Mouse (Mus musculus): Measurements from ENCODE around the gene Diaph2. TPM values are rescaled to one million over a fixed set of nuclear protein-coding genes. Genes with fewer than 3 reads are reported as not detected.

Diaph2 gene
- total and polyA plus RNA-seq, 2 experiments from 2014 or later, result 4.8 to 9.5 TPM

DNA sequence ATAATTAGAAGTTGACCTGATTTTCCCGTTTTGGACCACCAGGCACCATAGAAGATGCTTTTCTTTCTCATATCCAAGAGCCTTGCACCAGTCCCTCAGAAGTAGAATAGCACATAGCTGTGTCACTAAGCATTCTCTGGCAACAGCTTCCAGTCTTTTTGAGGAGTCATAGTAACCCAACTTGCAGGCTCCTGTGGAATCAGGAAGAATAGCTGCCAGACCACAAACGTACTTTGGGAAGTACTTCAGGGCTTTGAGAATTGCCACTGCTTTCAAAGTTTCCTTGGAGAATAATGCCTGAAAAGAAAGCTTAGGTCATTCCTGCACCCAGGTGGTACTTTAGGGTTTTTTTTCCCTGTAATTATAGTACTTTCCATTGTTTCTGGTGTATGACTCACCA lies 723.6 kb downstream of the Diaph2 start:
- Histone ChIP-seq H3K4me2 (ENCODE audit: low read depth, low read length) (no peak overlapping the region), H3K27me3 (ENCODE audit: control insufficient read depth, insufficient read depth, low read length) (no peaks in the 10 kb centered on the region), H3K27ac (ENCODE audit: low read depth) (no peak overlapping the region), H3K4me3 (ENCODE audit: low read depth, low read length) (no peak overlapping the region), H3K9me3 (replicated peaks; ENCODE audit: control insufficient read depth, low read length) (no peaks in the 10 kb centered on the region), H3K4me1 (ENCODE audit: control insufficient read depth, insufficient read depth) (no peaks in the 10 kb centered on the region), H3K9ac (replicated peaks; ENCODE audit: low read depth, low read length) (no peak overlapping the region), H3K36me3 (replicated peaks; ENCODE audit: control insufficient read depth, insufficient read depth, low read length) (no peaks in the 10 kb centered on the region)
- no peak for DNase-seq (ENCODE audit: low spot score)
- no peak for ATAC-seq (ENCODE audit: insufficient read depth, low read depth)
- TF ChIP-seq EP300 (IDR thresholded peaks at IDR 0.05; ENCODE audit: low read depth) (no peak), CTCF (IDR thresholded peaks at IDR 0.05; ENCODE audit: low read depth) (no peak)
- WGBS, result 46% methylated on average over 2 of the region's 2 CpGs

DNA sequence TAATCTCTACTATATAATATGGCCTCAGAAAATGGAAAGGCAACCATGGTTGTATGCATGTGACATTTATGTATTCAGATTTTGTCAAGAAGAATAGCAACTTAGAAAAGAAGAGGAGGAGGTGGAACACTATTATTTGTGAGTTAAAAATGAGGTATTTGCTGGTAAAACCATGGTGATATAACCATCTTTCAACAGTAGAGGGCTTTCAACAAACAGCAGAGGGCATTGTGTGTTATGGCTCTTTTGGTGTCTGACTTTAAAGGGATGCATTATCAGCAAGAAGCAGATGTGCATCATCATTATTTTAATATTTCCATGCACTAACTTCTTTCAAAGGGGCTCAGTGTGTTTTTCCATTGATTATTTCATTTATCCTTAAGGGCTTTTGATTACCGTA lies 731.3 kb downstream of the Diaph2 start:
- H3K9me3 ChIP-seq (replicated peaks; ENCODE audit: control insufficient read depth, low read length), result no peaks in the 10 kb centered on the region
- H3K27me3 ChIP-seq (ENCODE audit: control insufficient read depth, insufficient read depth, low read length), result no peaks in the 10 kb centered on the region
- no peak overlapping the region for H3K4me2 ChIP-seq (ENCODE audit: low read depth, low read length)
- no peak for DNase-seq (ENCODE audit: low spot score)
- H3K27ac ChIP-seq (ENCODE audit: low read depth), result no peak overlapping the region
- no peak overlapping the region for H3K9ac ChIP-seq (replicated peaks; ENCODE audit: low read depth, low read length)
- 97% methylated on average over 1 of the region's 1 CpGs for WGBS
- TF ChIP-seq EP300 (IDR thresholded peaks at IDR 0.05; ENCODE audit: low read depth), result no peak
- no peak for TF ChIP-seq CTCF (IDR thresholded peaks at IDR 0.05; ENCODE audit: low read depth)
- H3K4me3 ChIP-seq (ENCODE audit: low read depth, low read length), result no peak overlapping the region
- ATAC-seq (ENCODE audit: insufficient read depth, low read depth), result no peak
- H3K36me3 ChIP-seq (replicated peaks; ENCODE audit: control insufficient read depth, insufficient read depth, low read length), result no peaks in the 10 kb centered on the region
- H3K4me1 ChIP-seq (ENCODE audit: control insufficient read depth, insufficient read depth), result no peaks in the 10 kb centered on the region

DNA sequence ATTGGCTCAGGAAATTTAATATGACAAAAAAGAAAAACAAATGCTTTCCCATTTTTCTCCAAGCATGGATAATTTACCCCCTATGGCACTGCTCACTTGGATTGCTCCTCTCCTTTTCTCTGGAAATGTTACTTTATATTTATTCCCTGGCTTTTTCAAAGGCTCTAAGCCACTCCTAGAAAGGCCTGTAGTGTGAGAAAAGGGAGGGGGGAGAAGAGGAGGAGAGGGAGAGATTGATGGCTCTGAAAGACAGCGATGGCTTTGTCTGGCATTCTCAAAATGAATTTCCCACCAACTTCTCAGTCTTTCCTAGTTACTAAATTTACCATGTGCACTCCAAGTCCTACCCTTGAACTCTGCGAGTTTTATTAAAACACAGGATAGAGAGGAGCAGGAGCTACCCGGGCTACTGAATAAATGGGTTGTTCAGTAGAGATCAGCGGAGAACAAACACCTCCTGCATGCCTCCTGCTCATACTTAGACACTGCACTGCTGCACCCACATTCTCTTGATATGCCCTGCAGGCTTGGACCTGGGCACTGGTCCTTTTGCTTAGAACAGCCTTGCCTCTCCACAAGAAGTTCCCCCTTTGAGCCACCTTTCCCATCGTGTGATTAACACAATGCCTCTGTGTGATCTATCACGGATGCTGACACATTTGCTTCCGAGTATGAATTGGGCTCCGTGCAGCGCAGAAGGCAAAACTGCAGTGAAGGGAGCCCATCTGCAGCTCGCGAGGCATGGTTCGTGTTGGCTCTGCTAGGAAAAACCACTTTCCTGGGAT lies 753.3 kb downstream of the Diaph2 start:
- Histone ChIP-seq H3K4me3 (ENCODE audit: low read depth, low read length) (no peak overlapping the region), H3K27me3 (ENCODE audit: control insufficient read depth, insufficient read depth, low read length) (no peaks in the 10 kb centered on the region), H3K36me3 (replicated peaks; ENCODE audit: control insufficient read depth, insufficient read depth, low read length) (no peaks in the 10 kb centered on the region), H3K4me2 (ENCODE audit: low read depth, low read length) (no peak overlapping the region), H3K9me3 (replicated peaks; ENCODE audit: control insufficient read depth, low read length) (no peaks in the 10 kb centered on the region), H3K9ac (replicated peaks; ENCODE audit: low read depth, low read length) (no peak overlapping the region), H3K27ac (ENCODE audit: low read depth) (no peak overlapping the region), H3K4me1 (ENCODE audit: control insufficient read depth, insufficient read depth) (no peaks in the 10 kb centered on the region)
- WGBS, result 69% methylated on average over 12 of the region's 12 CpGs
- DNase-seq (ENCODE audit: low spot score) (no peak), ATAC-seq (ENCODE audit: insufficient read depth, low read depth) (no peak)
- TF ChIP-seq EP300 (IDR thresholded peaks at IDR 0.05; ENCODE audit: low read depth) (no peak), CTCF (IDR thresholded peaks at IDR 0.05; ENCODE audit: low read depth) (no peak)

- no peak for TF ChIP-seq CTCF (IDR thresholded peaks at IDR 0.05; ENCODE audit: low read depth)
- no peak for TF ChIP-seq EP300 (IDR thresholded peaks at IDR 0.05; ENCODE audit: low read depth)
- no peak for ATAC-seq (ENCODE audit: insufficient read depth, low read depth)
- 57% methylated on average over 3 of the region's 3 CpGs for WGBS
- no peaks in the 10 kb centered on the region for H3K36me3 ChIP-seq (replicated peaks; ENCODE audit: control insufficient read depth, insufficient read depth, low read length)
- no peak for DNase-seq (ENCODE audit: low spot score)
- H3K4me3 ChIP-seq (ENCODE audit: low read depth, low read length), result no peak overlapping the region
- H3K27ac ChIP-seq (ENCODE audit: low read depth), result no peak overlapping the region
- H3K4me1 ChIP-seq (ENCODE audit: control insufficient read depth, insufficient read depth), result no peaks in the 10 kb centered on the region
- H3K27me3 ChIP-seq (ENCODE audit: control insufficient read depth, insufficient read depth, low read length), result no peaks in the 10 kb centered on the region
- no peak overlapping the region for H3K9ac ChIP-seq (replicated peaks; ENCODE audit: low read depth, low read length)
- H3K4me2 ChIP-seq (ENCODE audit: low read depth, low read length), result no peak overlapping the region
- no peaks in the 10 kb centered on the region for H3K9me3 ChIP-seq (replicated peaks; ENCODE audit: control insufficient read depth, low read length)
Observed at GRCm38 (mm10) chrX:130503465-130503860, 753.9 kb downstream of the Diaph2 start.

DNA sequence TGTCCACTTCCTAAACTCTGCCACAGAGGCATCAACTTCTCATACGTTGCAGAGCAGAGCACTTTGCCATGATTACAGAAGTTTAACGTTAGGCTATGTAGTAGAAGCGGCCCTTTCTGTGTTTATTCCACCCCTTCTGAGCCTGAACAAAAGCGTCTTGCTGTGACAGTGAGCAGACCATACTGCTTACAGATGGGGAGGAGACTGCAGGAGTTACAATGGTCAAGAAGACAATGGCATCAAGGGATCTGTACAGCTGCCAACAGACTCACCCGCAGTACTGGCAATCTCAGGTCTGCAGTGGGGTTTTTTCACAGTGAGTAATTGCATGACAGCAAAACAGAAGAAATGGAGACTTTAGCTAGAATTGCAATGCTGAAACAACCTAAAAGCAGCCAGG lies 756.1 kb downstream of the Diaph2 start:
- no peak for ATAC-seq (ENCODE audit: insufficient read depth, low read depth)
- Histone ChIP-seq H3K36me3 (replicated peaks; ENCODE audit: control insufficient read depth, insufficient read depth, low read length) (no peaks in the 10 kb centered on the region), H3K4me1 (ENCODE audit: control insufficient read depth, insufficient read depth) (no peaks in the 10 kb centered on the region), H3K9ac (replicated peaks; ENCODE audit: low read depth, low read length) (no peak overlapping the region), H3K27ac (ENCODE audit: low read depth) (no peak overlapping the region), H3K4me3 (ENCODE audit: low read depth, low read length) (no peak overlapping the region), H3K27me3 (ENCODE audit: control insufficient read depth, insufficient read depth, low read length) (no peaks in the 10 kb centered on the region), H3K9me3 (replicated peaks; ENCODE audit: control insufficient read depth, low read length) (no peaks in the 10 kb centered on the region), H3K4me2 (ENCODE audit: low read depth, low read length) (no peak overlapping the region)
- 38% methylated on average over 5 of the region's 5 CpGs for WGBS
- TF ChIP-seq EP300 (IDR thresholded peaks at IDR 0.05; ENCODE audit: low read depth) (no peak), CTCF (IDR thresholded peaks at IDR 0.05; ENCODE audit: low read depth) (no peak)
- no peak for DNase-seq (ENCODE audit: low spot score)

Data from heart, postnatal 0 days (tissue).